Mouse (Mus musculus): ENCODE data around the gene Pld1. TPM values are rescaled to one million over a fixed set of nuclear protein-coding genes. Genes with fewer than 3 reads are reported as not detected.

Gene Pld1
- total RNA-seq, 2 experiments from 2014 or later = 3.7 to 15.9 TPM

DNA sequence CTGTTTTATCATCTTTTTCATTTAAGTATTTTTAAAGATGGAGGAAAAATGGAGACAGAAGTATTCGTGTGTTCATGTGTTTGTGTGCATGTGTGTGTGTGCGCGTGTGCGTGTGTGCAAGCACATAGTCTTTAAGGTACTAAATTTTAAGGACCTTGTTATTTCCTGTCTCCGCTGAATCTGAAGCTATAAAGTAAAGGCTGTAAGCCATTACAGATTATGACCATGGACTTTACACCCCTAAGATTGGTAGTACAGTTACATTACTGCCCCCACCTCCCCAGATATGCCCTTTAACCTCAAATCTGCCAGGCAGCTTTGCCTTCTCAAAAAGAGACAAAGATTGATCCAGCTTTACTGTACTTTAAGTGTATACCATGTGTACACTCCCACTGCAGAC, 46.8 kb downstream of the Pld1 start:
- ATAC-seq (replicated peaks; ENCODE audit: poor library complexity) = no peak

DNA sequence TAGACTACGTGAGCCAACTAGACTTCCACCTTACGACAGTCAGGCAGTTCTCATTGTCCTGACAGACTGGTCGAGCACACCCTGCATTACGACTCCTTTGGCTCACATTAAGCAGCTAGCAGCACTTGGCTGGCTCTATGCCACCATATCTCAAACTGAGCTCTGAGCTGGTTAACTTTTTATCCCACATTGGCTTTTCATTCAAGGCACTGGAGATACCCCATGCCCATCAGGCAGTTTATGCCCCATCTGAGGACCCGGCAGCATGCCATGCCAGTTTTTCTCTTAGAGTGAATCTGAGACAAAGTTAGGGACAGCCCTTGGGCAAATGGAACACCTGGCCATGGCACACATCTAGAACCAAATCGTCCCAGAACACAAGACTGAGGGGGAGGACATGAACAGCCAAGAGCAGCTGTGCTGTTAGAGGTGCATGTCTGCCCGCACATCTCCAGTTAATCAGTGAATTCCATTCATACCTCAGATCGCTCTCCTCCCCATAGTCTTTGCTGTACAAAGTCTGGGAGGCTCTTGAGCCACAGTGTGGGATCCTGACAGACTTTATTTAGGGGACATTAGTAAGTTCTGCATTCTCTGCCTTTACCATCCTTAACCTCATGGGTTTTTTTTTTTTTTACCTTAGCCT, 49.5 kb downstream of the Pld1 start:
- ATAC-seq (replicated peaks; ENCODE audit: poor library complexity) = peak; percentile 41

DNA sequence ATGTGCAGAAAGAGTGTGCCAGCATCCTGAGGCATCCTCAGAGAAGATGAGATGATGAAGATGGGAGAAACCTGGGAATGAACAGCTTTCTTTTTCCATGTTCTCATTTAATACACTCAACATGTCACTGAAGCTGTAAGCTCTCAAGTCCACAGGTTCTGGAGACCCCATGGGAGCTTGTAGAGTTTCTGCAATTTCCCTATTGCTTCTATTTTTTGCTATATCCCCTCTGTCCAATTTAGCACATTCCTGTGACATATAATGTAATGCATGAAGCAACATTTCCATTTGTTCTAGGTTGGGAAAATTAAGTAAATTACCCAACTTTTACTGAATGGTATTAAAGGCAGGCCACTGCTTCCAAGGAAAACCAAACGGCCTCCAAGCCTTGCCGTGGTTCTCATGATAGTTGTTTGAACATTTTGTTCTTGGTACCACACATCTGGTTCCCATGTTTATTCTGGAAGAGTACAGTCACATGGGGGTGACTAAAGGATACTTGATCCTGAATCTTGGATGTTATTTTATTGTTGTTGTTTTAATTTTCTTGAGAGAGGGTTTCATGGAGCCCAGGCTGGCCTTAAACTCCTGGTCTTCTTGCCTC, 52.7 kb downstream of the Pld1 start:
- ATAC-seq (replicated peaks; ENCODE audit: poor library complexity) = no peak

DNA sequence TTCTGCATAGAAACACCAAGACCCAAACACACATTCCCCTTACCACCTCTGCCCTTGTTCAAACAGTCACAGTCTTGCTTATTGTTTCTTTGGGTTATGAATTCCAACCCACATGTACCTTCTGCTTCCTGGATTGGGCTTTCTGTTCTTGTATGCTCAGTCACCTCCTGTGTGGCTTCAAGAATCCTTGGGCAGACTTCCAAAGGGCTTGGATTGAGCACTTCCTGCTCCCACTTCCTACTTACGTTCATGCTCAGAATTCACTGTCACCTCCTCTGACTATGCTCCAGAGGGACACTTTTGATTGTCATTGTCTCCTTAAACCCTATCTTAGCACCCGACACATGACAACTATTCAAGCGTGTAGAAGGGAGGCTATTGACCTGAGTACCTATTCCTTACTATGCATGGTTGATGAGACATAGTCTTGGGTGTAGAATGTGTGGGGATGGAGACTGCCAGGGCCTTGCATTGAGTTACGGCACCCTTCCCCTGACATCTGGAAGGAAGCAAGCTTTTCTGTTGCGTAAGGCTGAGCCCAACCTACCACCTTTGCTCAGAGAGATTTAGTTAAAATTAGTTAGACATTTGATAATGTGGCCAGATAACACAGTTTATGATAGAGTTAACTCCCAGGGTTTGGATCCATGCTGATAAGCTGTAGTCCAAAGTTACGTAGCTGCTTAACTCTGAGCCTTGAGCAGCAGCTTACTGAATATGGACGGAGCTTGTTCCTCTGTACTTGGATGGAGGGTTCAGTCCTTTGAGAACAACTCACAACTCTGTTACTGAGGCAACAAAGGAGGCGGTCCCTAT, 55.9 kb downstream of the Pld1 start:
- ATAC-seq (replicated peaks; ENCODE audit: poor library complexity) = no peak

DNA sequence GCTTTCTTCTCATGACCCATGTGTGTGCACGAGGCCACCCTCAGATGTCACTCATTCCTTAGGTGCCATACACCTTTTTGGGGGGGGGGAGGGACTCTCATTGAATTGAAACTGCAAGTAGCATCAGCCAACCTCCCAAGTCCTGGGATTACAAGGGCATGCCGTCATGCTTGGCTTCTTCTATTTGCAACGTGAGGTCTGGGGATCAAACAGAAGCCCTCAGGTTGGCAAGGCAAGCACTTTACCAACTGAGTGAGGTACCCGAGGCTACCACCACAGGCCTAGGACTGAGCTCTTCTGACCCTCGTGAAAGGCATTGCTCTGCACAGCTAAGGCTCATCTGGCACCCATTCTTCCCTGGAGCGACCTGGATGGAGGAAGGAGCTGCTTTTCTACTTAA, 65.8 kb downstream of the Pld1 start:
- no peak for ATAC-seq (replicated peaks; ENCODE audit: poor library complexity)

DNA sequence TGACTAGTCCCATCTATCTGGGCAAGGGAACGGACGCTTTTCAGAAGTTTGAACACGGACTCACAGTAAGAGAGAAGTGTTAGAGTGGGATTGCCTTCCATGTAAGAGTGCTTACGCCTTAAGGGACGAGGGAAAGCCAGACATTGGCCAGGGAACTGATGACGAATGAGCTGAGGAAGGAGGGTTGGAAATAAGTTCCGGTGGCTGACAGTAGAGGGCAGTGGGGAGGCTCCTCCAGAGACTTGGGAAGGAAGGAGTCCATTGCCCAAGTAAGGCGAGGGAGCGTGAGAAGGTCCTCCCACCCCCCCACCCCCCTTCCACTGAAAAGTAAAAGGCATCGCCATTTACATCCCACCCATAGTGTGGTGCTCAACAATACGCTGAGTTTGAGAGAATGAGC, 69.2 kb downstream of the Pld1 start:
- ATAC-seq (replicated peaks; ENCODE audit: poor library complexity) = 0 out of 2 replicates have a peak, but pooled peaks have one; percentile 35

DNA sequence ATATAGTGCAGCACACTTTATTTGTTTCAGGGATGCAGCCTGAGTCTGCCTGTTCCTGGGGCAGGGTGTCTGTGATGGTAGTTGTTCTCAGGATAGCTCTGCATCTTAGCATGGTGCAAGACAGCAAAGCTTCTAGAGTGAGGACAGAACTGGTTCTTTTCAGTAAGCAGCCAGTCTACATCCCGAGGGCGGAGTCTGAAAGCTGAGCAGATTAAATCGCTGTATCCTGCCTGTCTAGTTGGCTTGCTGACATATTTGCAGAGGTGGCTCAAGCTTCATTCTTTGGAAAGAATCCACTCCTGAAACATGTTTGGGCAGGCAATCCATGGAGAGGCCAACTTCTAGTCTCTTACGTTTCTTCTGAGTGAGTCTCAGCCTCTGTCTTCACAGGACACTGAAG, 69.9 kb downstream of the Pld1 start:
- ATAC-seq (replicated peaks; ENCODE audit: poor library complexity) = no peak

DNA sequence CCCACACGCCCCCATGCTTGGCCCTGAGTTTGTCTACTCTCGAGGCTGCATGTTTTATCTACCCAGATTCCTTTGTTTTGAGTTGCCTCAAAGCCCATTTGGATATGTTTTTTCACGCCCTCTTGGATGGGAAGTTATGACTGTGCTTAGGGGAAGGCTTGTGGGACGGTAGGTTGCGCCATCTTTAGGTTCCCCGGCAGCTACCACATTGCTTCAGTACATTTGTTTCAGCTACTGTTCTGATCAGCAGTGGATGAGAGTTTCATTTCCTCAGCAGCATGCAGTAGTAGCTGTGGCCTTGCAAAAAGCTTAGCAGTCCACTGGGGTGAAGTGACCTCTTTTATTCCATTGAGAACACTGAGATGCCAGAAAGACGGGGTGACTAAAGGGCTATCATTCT, 73.7 kb downstream of the Pld1 start:
- peak; percentile 99 for ATAC-seq (replicated peaks; ENCODE audit: poor library complexity)

DNA sequence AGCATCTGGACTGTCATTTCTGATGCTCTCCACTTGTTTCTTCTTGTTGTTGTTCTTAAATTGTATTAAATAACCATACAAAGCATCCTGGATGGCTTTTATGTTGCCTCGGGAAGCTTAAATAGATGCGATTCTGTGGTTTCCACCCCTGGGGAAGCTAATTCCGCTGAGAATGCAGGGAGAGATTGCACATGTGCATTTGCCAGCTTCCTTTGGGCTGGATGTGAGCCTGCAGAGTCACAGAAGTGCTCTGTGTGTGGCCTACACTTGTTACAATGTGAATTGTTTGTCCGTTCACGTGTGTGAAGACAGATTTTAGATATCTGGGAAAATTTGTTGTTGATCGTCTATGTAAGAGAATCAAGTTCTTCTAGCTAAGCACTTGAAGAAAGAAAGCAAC, 74.9 kb downstream of the Pld1 start:
- no peak for ATAC-seq (replicated peaks; ENCODE audit: poor library complexity)

DNA sequence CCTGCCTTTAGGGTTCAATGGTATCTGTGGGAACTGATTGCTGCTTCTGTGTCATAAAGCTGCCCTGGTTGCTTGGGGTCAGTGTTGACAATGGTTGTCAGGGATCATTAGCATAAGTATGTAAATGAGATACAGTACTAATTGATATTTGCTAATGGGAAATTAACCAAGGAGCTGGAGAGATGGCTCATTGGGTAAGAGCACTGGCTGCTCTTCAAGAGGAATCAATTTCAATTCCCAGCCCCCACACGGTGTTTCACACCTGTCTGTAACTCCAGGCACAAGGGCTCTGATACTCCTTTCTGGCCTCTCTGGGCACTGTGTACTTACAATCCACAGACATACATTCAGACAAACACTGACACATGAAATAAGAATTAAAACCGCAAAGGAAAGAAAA, 78.5 kb downstream of the Pld1 start:
- no peak for ATAC-seq (replicated peaks; ENCODE audit: poor library complexity)

DNA sequence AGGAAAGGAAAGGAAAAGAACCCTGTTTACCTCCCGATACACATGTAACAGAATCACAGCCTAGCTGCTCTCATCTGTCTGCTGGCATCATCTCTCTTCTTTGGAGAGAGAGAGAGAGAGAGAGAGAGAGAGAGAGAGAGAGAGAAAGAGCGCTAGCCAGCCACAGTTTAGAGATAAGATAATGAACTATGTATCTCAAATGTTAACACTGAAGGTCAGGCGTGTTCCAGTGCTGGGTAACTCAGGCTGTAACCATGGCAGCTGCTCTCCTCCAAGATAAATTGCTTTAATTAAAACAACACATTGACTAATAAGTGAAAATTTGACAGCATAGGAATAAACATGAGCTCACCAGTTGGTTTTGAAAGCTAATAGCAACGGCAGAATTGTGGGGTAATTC, 81.2 kb downstream of the Pld1 start:
- ATAC-seq (replicated peaks; ENCODE audit: poor library complexity) = no peak

DNA sequence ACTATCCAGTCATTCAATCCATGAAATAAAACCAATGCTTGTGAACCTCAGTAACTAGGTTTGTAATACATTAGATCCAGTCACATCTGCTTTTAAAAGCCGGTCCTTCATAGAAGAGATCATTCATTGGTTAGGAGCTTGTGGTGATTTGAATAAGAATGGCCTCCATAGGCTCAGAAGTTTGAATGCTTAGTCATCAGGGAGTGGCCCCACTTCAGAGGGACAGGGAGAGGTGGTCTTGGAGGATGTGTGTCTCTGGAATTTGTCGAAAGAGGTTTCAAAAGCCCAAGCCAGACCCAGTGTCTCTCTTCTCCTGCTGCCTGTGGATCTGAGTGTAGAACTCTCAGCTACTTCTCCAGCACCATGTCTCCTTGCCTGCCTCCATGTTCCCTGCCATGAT, 81.9 kb downstream of the Pld1 start:
- no peak for ATAC-seq (replicated peaks; ENCODE audit: poor library complexity)

DNA sequence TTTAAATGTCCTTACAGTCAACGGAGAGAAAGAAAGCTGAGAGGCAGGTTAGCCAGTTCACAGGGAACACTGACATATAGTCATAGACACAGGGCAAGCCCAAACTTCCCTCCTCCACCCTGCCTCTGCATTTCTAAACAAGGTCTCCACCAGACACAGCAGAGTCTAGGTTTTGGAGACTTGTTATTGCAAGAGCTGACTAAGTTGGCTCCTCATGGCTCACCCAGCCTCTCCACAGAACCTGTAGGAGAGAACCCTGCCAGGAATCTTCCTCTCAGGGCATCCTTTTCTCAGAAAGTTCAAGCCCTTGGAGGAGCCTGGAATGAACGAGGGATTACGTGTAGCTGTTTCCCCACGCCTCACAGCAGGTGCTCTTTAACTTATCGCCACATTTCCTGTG, 83.7 kb downstream of the Pld1 start:
- no peak for ATAC-seq (replicated peaks; ENCODE audit: poor library complexity)

DNA sequence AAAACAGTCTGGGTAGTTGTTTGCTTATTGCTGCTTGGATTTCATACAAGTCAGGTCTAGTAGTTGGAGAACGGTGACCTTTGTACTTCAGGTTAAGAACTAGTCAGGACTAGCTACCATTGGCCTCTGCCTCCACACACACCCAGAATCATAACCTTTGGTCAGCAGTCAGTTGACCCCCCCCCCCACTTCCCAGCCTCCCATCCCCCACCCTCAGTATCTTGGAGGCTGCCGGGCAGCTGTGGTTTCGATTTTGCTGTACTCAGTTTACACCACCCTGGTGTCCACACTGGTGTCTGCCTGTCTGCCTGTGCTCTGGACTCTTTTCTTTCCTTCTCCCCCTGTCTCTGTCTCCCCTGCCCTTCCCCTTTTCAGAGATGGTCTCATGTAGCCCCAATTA, 88.4 kb downstream of the Pld1 start:
- ATAC-seq (replicated peaks; ENCODE audit: poor library complexity) = no peak

DNA sequence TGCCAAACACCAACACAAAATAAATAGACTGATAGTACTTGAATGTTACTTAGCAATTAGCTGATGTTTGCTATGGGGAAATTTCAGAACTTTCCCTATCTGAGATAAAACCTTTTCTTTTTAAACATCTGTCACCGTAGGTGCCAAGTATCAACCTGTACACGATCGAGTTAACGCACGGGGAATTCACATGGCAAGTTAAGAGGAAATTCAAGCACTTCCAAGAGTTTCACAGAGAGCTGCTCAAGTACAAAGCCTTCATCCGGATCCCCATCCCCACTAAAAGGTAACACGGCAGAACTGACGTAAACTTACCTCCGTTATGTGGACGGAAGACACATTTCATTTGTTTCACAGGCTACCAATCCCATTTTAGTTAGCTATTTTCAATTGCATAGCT, 90.0 kb downstream of the Pld1 start:
- no peak for ATAC-seq (replicated peaks; ENCODE audit: poor library complexity)

DNA sequence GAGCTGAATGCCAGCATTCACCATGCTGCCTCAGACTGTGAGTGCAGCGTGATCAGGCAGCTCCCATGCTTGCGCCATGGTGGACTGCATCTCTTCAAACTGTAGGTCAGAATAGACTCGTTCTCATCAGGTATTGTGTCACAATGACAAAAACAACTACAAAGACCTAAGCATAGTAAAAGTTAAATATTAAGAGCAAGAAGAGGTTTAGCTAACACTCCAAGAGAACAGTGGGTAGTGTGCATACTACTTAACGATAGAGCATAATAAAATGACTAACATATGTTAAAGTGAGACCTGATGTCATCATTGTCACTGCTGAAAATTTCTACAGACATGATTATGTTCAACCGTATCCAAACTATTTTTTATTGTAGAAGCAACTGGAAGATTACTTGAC, 92.4 kb downstream of the Pld1 start:
- ATAC-seq (replicated peaks; ENCODE audit: poor library complexity) = no peak

DNA sequence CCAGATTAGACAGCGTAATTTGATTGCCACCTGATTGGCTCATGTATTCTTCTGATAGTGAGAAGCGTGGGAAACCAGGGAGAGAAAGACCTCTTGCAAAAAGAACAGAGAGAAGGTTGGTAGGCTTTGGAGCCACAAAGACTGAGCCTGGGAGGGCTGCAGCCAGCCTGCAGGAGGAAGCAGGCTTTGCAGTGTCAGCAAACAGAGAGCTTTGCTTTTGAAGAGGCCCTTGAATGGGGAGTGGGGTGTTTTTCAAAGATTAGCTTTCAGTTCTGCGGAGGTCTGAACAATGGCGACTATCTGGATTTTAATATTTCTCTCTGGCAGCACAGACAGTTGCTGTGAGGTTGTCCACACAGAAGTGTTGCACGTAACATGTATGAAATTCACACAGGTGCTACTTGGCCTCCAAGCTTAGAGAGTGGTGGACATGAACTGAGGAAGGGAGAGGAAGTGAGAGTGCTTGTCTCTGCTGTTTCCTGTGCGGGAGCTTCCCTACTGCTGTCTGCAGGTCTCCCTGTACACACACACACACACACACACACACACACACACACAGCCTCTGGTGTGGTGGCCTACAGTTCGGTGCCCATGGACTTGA, 93.2 kb downstream of the Pld1 start:
- ATAC-seq (replicated peaks; ENCODE audit: poor library complexity) = peak; percentile 87

DNA sequence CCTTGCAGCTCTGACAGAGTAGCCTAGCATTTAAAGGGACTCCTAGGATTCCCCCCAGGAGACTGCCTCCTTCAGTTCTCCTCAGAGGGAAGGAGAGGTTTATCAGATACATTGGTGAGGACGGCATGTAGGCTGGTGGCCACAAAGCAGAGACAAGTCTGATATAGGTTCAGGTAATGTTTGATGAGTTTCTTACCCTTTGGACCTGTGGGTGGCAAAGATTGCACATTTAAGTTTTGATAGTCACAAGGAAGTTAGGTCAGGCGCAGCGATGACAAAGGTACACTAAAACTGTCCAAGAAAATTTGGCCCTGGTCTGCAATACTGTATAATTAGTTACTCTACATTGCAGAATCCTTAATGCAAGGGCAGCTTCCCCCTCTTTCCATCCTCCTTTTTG, 95.4 kb downstream of the Pld1 start:
- ATAC-seq (replicated peaks; ENCODE audit: poor library complexity) = no peak

DNA sequence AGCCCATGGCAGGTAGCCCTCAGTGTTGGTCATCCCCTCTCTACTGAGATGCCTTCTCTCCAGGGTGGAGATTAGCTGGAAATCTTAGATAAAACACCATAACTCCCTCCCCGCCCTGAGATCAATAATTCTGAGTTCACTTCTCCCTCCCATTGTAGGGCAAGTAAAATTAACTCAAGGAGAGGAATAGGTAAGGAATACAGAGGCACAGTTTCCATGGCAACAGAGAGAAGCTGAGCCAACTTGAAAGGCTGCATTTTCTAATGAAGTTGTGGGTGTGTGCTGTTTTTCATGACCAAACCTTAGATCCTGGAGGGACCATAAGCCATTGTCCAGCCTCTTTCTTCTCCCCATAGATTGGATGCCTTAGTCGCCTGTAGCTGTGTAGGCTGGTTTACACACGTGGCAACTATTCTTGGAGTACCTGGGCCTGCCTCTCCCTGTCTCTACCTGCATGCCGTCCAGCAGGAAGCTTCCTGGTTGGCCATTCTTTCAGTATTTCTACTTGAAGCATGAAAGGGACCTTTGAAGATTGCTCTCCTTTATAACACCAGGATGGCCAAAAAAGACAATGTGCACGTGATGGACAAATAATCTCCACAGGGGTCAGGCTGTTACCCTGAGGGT, 96.3 kb downstream of the Pld1 start:
- ATAC-seq (replicated peaks; ENCODE audit: poor library complexity) = no peak

DNA sequence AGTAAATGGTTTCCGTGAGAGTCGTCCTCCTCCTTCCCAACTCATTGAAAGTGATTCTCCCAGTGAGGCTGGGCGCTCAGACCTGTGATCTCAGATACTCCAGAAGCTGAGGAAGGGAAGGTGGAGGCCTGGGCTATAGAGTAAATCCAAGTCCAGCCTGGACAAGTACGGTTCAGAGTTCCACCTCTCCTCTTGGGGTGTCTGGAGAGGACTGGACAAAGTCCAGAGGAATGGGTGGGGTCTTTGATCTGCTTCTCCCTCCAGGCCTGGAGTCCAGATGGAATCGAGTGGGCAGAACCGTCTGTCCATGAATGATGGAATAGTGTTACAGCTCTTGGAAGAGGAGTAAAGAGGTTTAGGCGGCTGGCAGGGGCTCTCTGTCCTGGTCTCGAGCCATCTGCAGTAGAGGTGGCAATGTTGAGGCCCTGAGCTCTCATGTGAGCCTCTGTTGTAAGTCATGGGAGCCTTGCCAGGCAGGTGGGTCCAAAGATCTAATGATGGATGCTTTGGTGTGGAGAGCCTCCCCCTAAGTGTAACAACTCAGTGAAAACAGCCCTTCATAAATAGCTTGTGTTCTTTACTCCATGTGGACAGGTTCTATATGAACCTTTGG, 98.9 kb downstream of the Pld1 start:
- no peak for ATAC-seq (replicated peaks; ENCODE audit: poor library complexity)

DNA sequence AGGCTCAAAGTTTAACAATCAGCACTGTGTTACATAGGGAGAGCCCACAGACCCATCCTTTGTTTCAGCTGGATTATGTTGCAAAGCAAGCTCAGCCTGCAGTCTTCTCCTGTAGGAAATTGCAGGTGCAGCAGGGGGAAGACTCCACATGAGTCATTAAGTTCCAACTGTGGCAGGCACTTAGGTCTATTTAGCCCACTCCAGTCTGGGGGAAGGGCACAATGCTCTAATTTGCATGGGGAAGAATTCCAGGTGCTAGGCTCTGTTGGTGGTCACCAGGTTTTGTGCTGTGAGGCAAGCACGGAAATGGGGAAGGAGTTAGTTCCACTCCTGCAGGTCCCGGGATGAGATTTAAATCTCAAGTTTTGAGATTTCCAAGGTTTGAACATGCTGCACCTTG, 99.6 kb downstream of the Pld1 start:
- no peak for ATAC-seq (replicated peaks; ENCODE audit: poor library complexity)

All from megakaryocyte progenitor cell, adult 5-6 weeks (primary cell).